Mouse (Mus musculus) naive thymus-derived CD4-positive, alpha-beta T cell, adult 2 months (primary cell): ENCODE measurements around the gene Gm10382.
"Not testable (repeated sequence)": the region's sequence is repeated elsewhere in the genome, so short reads cannot be mapped to it uniquely, and the experiment has no call there.

Source experiments
- DNase-seq: peaks from one replicate; pipeline ENCODE4 v3.0.0-alpha.2; 2011; ENCODE audit warnings: low read depth

The Gm10382 gene

GRCm38 (mm10) chr5:125418636-125419035, 29.5 kb downstream of the Gm10382 start:
- DNase-seq = no peak

GRCm38 (mm10) chr5:125419124-125419523, 30.0 kb downstream of the Gm10382 start:
- DNase-seq = no peak

GRCm38 (mm10) chr5:125425698-125426276, 36.7 kb downstream of the Gm10382 start:
- DNase-seq = no peak

- no peak for DNase-seq
Measured at GRCm38 (mm10) chr5:125426343-125426742, 37.2 kb downstream of the Gm10382 start.

GRCm38 (mm10) chr5:125432324-125432723, 43.2 kb downstream of the Gm10382 start:
- DNase-seq = not testable (repeated sequence)

- peak; percentile 97 for DNase-seq
Measured at GRCm38 (mm10) chr5:125433793-125434337, 44.7 kb downstream of the Gm10382 start, which contains the start of gene Dhx37. Gene Dhx37 (minus strand): TSS chr5:125434121.

GRCm38 (mm10) chr5:125434347-125434746, 45.2 kb downstream of the Gm10382 start:
- not testable (repeated sequence) for DNase-seq
